Mouse (Mus musculus) layer of hippocampus, adult 2 months (tissue): ENCODE measurements around the gene Apba2. TPM values are rescaled to one million over a fixed set of nuclear protein-coding genes. Genes with fewer than 3 reads are reported as not detected.

Experiments used
- DNase-seq, 2 experiments: peaks; one replicate each; pipeline ENCODE4 v3.0.0; 2022; ENCODE audit warnings: low spot score in 2 of 2
- H3K27ac ChIP-seq: fragments of 200-600 bp; 2 replicates; pipeline ENCODE4 v1.8.1; 2022
- H3K4me3 ChIP-seq: fragments of 200-600 bp; 2 replicates; pipeline ENCODE4 v1.8.1; 2022; ENCODE audit warnings: mild to moderate bottlenecking
- CTCF ChIP-seq: fragments of 200-600 bp; conservative IDR thresholded peaks from 2 replicates; pipeline ENCODE4 v1.8.1; 2022; ENCODE audit warnings: antibody characterized with exemption, mild to moderate bottlenecking, moderate library complexity
- total RNA-seq, 2 experiments: library from RNA; stranded (reverse); gene quantifications; 2 replicates each; pipeline ENCODE4 v1.2.3; 2021

The Apba2 gene
- total RNA-seq, 2 experiments from 2014 or later: 249 to 259 TPM

DNA sequence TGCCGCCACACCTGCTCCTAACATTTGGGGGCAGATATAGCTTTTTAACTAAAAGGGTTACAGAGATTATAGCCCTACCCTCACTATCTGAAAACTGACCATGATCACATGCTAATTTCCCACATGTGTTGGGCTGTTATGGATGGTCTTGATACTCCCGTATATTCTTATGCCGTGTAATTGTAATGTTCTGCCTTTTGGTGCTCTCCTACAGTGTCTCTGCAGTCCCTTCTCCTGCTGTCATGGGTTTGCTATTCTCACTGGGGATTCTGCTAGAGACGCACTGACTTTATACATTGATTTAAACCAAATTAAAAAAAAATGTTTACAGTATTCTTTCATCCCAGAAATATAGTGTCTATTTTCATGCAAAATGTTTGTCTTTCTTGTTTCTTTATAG is 157.4 kb downstream of the Apba2 start:
- Histone ChIP-seq H3K4me3 (no peak overlapping the region), H3K27ac (no peak overlapping the region)
- DNase-seq: no peak
- no peak for TF ChIP-seq CTCF

DNA sequence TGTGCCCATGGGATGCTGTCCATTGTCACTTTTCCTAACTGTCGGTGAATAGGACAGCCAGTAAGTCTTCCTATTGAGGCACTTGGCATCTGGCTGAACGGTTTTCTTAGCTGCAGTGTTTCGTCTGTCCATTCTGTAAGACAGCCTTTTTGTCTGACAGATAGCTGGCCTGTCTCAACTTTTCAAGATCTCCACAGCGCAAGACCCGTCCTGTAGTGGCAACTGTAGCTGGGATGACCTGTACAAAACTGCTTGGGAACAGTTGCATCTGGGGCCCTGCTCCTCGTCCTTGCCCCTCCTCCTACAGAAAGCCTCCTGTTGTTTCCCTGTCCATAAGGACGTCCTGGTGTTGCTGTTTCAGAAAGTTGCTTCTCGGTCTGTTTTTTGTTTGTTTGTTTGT is 157.8 kb downstream of the Apba2 start:
- TF ChIP-seq CTCF: no peak
- no peak overlapping the region for H3K27ac ChIP-seq
- DNase-seq: no peak
- no peak overlapping the region for H3K4me3 ChIP-seq

DNA sequence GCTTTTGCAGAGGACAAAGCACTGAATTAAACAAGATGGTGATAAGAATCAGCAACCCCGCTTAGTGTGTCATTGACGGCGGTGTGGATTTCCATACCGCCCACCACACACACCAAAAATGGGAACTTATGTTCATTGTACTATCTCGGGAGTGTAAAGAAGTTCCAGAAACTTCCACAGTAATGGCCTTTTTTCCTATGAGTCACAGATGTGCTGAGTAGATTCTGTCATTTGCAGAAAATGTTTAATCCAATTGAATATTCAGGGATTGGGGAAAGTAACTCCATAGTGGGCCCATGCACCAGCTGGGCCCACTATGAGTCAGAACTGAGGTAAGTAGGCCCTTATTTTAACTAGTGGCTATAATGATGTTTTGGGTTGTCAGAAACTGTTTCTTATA is 161.0 kb downstream of the Apba2 start:
- H3K27ac ChIP-seq: peak overlapping the region; percentile 67; the same call in 1 of the 2 replicates
- peak in 1 of 2 experiments; percentile 75 for DNase-seq

DNA sequence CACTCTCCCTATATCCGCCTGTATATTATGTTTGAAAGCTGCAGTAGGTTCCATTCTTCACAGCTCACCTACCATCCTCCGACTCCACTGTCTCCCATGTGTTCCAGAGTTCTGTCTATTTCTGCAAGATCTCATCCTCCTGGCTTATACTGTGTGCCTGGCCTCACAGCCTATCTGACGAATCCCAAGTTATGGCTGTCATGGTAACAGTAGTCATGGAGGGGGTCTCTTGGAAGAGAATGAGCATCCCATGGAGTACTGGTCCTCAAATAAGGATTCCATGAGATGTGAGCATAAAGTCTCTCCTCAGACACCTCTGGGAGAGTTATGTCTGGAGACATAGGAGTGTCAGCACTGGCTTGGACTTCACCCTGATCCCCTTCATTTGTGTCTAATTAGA is 162.1 kb downstream of the Apba2 start:
- TF ChIP-seq CTCF: no peak
- no peak for DNase-seq
- H3K4me3 ChIP-seq: no peak overlapping the region
- no peak overlapping the region for H3K27ac ChIP-seq

More for the DNA sequence above, 161.0 kb downstream of the Apba2 start:
- H3K4me3 ChIP-seq: no peak overlapping the region
- TF ChIP-seq CTCF: no peak

DNA sequence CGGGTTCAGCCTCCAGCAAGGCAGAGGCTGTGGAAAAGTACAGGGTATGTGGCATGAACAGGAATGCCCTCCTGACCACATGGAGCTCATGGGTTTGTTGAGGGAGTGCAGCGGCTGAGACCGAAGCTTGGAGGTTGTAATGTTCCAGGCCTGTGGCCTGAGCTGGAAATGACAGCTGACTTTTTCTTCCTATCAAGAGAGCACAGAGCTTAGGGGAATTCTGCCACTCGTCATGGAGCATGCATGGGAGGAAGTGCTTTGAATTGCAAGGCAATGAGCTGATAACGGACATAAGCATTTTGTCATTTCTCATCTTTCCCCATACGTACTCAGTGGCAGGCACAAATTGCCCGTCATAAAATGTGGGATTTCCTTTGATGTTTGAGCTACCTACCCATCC is 163.6 kb downstream of the Apba2 start:
- Histone ChIP-seq H3K27ac (no peak overlapping the region), H3K4me3 (no peak overlapping the region)
- DNase-seq: no peak
- TF ChIP-seq CTCF: no peak

DNA sequence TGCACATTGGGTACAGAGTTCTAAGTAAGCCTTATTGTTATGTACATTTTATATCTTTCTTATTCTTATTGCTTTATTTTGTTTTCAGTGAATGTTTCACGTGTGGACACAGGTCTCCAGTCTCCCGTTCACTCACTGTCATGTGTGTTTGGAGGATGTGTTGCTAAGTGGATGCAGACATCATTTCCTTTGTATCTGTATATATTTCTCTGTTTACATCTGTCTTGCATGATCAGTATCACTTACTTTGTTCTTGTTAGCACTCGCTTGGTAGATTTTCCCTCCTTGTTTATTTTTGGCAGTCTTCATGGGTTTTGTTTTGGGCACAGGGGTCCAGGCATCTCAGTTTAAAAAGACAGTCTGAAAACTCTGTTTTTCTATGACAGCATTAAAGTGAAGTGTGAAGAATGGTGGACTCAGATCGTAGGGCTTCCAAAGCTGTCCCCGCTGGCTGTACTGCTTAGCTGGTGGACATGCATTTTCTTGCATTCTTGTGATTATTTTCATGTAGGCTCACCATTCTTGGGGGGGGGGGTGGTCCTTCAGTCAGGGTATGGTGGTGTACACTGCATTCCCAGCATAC is 164.3 kb downstream of the Apba2 start:
- Histone ChIP-seq H3K4me3 (no peak overlapping the region), H3K27ac (no peak overlapping the region)
- no peak for DNase-seq
- no peak for TF ChIP-seq CTCF

DNA sequence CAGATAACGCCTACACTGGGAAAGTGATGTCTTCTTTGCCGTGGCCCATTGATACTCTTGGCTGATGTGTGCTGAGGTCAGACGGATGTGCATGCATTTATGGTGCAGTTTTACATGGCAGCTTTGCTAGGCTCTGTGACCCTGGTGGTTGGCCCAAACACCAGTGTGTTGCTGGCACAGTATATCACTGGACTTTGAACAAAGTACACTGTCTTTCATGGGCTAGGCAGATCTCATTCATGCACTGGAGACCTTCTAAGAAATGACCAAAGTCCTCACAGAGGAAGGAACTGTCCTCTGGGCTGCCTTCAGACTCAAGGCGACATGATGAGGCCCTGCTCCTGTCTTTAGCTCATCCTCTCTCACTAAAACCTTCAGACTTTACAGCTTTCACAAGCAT is 166.5 kb downstream of the Apba2 start:
- H3K27ac ChIP-seq: no peak overlapping the region
- no peak overlapping the region for H3K4me3 ChIP-seq
- no peak for DNase-seq
- TF ChIP-seq CTCF: no peak

DNA sequence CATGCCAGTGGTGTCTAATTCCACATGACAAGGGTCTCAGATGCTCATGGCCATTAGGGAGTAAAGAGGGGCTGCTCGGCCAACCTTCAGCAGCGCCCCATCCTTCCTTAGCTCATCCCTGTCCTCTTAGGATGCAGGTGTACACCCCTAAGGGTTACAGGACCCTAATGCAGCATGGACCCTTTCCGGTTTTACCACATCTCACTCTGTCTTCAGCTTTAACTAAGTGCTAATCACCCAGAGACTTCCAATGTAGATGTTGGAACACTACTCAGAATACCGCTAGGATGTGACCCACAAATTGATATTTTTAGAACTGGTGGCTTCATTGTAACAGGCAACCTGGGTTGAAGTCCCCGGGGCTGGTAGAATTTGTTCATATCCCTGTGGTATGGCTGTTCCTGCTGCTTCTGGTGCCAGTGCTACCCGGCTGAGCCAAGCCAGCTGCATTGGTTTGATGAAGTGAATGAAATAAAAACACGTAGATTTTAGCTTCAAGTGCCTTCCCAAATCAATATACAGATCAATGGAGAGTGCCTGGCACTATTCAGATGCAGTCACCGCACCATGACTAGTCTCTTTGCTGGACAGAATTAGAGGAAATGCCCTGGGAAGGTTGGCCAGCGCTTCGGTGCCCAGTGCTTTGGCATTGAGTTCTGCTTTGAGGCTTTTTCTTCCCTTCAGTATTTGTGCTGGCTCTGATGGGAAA is 178.4 kb downstream of the Apba2 start:
- TF ChIP-seq CTCF: no peak
- Histone ChIP-seq H3K4me3 (no peak overlapping the region), H3K27ac (peak overlapping the region; percentile 72)
- no peak for DNase-seq

DNA sequence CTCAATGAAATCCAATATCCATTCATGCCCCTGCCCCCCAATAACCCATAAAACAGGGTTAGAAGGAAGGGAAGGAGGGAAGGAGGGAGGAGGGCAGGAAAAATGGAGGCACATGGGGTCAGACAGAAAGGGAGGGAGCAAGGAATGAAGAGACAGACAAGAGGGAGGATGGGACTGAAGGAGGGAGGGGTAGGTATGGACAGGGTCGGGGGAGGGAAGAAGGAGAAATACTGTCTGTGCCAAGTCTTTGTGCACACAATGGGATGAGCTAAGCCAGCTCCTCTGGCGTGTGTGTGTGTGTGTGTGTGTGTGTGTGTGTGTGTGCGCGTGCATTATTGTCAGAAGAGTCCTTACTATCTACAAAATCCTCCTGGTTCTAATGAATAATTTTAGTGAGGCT is 183.4 kb downstream of the Apba2 start:
- no peak for TF ChIP-seq CTCF
- Histone ChIP-seq H3K27ac (peak overlapping the region; percentile 5; the same call in 1 of the 2 replicates), H3K4me3 (no peak overlapping the region)
- DNase-seq: no peak

DNA sequence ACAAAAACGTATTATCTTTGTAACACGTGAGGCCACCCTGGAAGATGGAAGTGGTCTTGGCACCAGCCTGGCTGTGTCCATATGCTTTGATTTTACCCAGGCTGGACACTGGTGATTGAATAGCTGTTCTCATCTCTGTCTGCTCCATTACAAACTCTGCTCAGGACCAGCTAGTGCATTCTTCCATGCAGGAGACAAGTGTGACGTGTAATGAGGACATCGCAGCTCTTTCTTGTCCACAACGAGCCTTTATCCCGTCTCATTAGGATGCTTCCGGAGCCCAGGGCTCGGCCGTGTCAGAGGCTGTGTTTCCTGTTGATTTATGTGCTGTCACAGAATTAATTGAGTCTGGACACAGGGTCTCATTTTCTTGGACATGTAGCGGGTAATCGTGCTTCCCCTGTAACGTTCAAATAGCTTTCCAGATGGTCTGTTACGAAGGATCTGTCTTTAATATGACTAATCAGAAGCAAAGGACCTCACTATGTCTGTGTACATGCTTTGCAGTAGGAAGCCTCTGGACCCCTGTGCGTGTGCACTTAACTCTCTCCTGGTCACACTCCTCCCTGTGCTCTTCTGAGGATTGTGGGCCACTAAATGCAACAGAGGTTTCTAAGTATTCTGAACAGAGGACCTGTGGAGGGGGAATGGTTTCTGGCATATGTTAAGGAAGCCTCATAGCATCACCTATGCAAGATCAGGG is 186.8 kb downstream of the Apba2 start:
- Histone ChIP-seq H3K4me3 (no peak overlapping the region; the same call in 1 of the 2 replicates), H3K27ac (peak overlapping the region; percentile 71)
- no peak for TF ChIP-seq CTCF
- no peak for DNase-seq

DNA sequence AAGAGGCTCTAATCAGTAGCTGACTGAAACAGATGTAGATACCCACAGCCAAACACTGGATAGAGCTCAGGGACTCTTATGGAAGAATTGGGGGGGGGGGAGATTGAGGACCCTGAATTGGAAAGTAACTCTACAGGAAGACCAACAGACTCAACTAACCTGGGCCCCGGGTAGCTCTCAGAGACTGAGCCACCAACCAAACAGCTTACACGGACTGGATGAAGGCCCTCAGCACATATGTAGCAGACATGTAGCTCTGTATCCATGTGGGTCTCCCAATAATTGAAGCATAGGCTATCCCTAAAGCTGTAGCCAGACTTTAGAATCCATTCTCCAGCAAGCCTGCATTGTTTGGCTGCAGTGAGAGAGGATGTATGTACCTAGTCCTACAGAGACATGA is 190.3 kb downstream of the Apba2 start:
- DNase-seq: no peak
- H3K27ac ChIP-seq: no peak overlapping the region
- no peak overlapping the region for H3K4me3 ChIP-seq
- no peak for TF ChIP-seq CTCF

DNA sequence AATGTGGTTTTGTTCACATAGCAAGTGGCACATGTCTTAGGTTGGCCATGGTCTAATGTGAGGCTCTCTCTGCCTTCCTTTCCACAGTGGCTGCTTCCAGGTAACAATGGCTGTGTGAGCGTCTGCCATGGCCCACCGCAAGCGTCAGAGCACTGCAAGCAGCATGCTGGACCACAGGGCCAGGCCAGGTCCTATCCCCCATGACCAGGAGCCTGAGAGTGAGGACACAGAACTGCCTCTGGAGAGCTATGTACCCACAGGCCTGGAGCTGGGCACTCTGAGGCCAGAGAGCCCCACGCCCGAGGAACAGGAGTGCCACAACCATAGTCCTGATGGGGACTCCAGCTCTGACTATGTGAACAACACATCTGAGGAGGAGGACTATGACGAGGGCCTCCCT is 193.4 kb downstream of the Apba2 start:
- no peak for TF ChIP-seq CTCF
- H3K4me3 ChIP-seq: no peak overlapping the region
- H3K27ac ChIP-seq: no peak overlapping the region
- DNase-seq: no peak

DNA sequence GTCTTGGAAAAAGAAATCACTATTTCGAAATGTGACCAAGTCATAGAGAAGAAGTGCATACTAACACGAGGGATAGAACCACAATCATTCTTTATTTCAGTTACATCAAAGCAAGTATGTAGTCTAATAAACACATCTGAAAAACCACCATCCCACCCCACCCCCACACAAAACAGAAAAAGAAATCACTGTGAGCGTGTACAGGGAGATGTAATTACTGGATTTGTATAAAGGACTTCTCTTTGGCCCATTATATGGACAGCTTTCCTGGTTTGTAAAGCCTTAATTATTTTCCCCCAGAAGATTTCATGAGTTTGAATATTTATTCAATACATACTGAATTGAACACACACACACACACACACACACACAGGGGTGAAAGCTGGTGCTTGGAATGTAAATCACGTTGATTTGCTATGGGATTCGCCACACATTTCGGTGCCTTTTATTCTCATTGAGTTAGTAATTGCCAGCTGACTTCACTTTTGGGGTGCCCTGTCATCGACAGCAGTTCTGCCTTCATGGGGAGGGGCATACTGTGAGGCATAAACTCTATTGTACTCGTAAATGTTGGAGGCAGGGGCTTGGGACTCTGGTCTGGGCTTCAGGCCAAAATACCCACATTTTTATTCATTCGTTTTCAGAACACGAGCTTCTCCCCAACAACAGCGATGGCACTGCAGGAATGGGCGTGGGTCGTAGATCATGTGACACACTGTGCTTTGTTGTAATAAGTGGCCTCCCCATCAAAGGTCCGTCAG is 195.2 kb downstream of the Apba2 start:
- DNase-seq: peak; percentile 45 to 71
- Histone ChIP-seq H3K27ac (peak overlapping the region; percentile 67; the same call in 1 of the 2 replicates), H3K4me3 (no peak overlapping the region; the same call in 1 of the 2 replicates)
- no peak for TF ChIP-seq CTCF
